8 mouse cellular contexts compared by ENCODE assay signal in the genomic region with DNA sequence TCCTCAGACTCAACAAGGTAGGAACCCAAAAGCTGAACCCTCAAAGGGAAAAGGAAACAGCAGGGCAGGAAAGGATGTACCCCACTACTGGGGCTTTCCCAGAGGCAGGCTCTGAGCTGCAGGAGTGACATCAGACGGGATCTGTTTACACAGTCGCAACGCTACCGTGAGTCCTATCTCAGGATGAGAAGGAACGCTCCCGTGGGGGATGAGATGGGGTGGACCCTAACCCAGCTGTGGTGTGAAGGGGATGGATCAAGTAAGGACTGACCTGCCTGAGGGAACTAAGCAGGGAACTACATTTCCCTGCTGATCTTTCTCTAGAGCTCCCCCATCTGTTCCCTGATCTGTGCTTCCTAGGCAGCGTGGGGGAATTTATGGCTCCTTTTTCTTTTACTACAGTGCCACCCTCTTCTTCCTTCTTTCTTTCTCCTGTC. TPM values are rescaled to one million over a fixed set of nuclear protein-coding genes. Genes with fewer than 3 reads are reported as not detected.
A peak's percentile ranks its signal among the peaks of the same experiment; 100 is the strongest.
DNase-seq lines count a peak whose midpoint lies in the region; ATAC-seq and TF ChIP-seq lines count a peak whose summit lies in the region.

A gene (plus strand): TSS at position 101 of the 437 bp plus-strand sequence.

- no peak for DNase-seq in testis, postnatal 14 days (ENCODE audit: low spot score)
- DNase-seq in embryonic facial prominence, embryonic 10.5 days (ENCODE audit: low spot score), result peak; percentile 26
- DNase-seq in heart, embryonic 10.5 days (ENCODE audit: low spot score), result no peak
- no peak for DNase-seq in liver, embryonic 11.5 days (ENCODE audit: low spot score)
- DNase-seq in cerebellum, adult 8-10 months, result no peak

- H3K9me3 ChIP-seq in embryonic facial prominence, embryonic 10.5 days, result no peaks in the 10 kb centered on the region
- no peaks in the 10 kb centered on the region for H3K9me3 ChIP-seq in heart, embryonic 10.5 days
- no peaks in the 10 kb centered on the region for H3K9me3 ChIP-seq in kidney, embryonic 14.5 days (ENCODE audit: control insufficient read depth, low read length)
- no peaks in the 10 kb centered on the region for H3K9me3 ChIP-seq in liver, embryonic 11.5 days (ENCODE audit: control insufficient read depth, low read length)

- H3K36me3 ChIP-seq in testis, adult 2 months (ENCODE audit: control insufficient read depth, insufficient read depth, low read length), result no peaks in the 10 kb centered on the region
- H3K36me3 ChIP-seq in embryonic facial prominence, embryonic 10.5 days (replicated peaks), result no peaks in the 10 kb centered on the region
- H3K36me3 ChIP-seq in heart, embryonic 10.5 days, result no peaks in the 10 kb centered on the region
- H3K36me3 ChIP-seq in kidney, embryonic 14.5 days (ENCODE audit: control insufficient read depth, insufficient read depth, low read length), result no peaks in the 10 kb centered on the region
- H3K36me3 ChIP-seq in liver, embryonic 11.5 days (ENCODE audit: control insufficient read depth, insufficient read depth, low read length), result no peaks in the 10 kb centered on the region

- TF ChIP-seq CTCF in testis, adult 2 months (IDR thresholded peaks at IDR 0.05; ENCODE audit: control insufficient read depth, insufficient read depth, insufficient replicate concordance, low read depth, low read length), result no peak

- H3K27ac ChIP-seq in testis, adult 2 months (ENCODE audit: control insufficient read depth, insufficient read depth, low read depth, low read length), result no peak within 1 kb of the TSS
- peak within 1 kb of the TSS; percentile 65 for H3K27ac ChIP-seq in embryonic facial prominence, embryonic 10.5 days (replicated peaks)
- H3K27ac ChIP-seq in heart, embryonic 10.5 days, result peak within 1 kb of the TSS; percentile 75
- peak within 1 kb of the TSS; percentile 73 for H3K27ac ChIP-seq in kidney, embryonic 14.5 days (ENCODE audit: low read depth, low read length)
- peak within 1 kb of the TSS; percentile 59 for H3K27ac ChIP-seq in liver, embryonic 11.5 days (ENCODE audit: low read depth, low read length)

- no peaks in the 10 kb centered on the region for H3K27me3 ChIP-seq in testis, adult 2 months (ENCODE audit: control insufficient read depth, insufficient read depth, low read length)
- H3K27me3 ChIP-seq in embryonic facial prominence, embryonic 10.5 days (replicated peaks; ENCODE audit: low read depth, poor library complexity, severe bottlenecking), result no peaks in the 10 kb centered on the region
- no peaks in the 10 kb centered on the region for H3K27me3 ChIP-seq in heart, embryonic 10.5 days (ENCODE audit: insufficient read depth, poor library complexity, severe bottlenecking)
- no peaks in the 10 kb centered on the region for H3K27me3 ChIP-seq in kidney, embryonic 14.5 days (ENCODE audit: control insufficient read depth, insufficient read depth, low read length)
- H3K27me3 ChIP-seq in liver, embryonic 11.5 days (replicated peaks; ENCODE audit: control insufficient read depth, insufficient read depth, low read length), result no peaks in the 10 kb centered on the region; the same call in 1 of the 2 replicates

- TF ChIP-seq POLR2A in testis, adult 2 months (IDR thresholded peaks at IDR 0.05; ENCODE audit: control insufficient read depth, low read depth, low read length), result no peak

- 2% methylated on average over 7 of the region's 7 CpGs for WGBS in embryonic facial prominence, embryonic 10.5 days
- under 1% methylated on average over 7 of the region's 7 CpGs for WGBS in heart, embryonic 10.5 days
- WGBS in kidney, embryonic 14.5 days, result 2% methylated on average over 7 of the region's 7 CpGs
- 4% methylated on average over 7 of the region's 7 CpGs for WGBS in liver, embryonic 11.5 days

- peak; percentile 3; the same call in 1 of the 2 replicates for ATAC-seq in kidney, embryonic 14.5 days (ENCODE audit: low FRiP score, low TSS enrichment)
- ATAC-seq in liver, embryonic 11.5 days (replicated peaks; ENCODE audit: low FRiP score), result no peak
- no peak for ATAC-seq in neutrophil, adult 5-6 weeks (ENCODE audit: extremely low read depth, insufficient number of reproducible peaks, low FRiP score, poor library complexity, severe bottlenecking)

- H3K4me1 ChIP-seq in testis, adult 2 months (ENCODE audit: control insufficient read depth, insufficient read depth, low read length), result peaks cover 6% of the 10 kb centered on the region
- peaks cover 37% of the 10 kb centered on the region for H3K4me1 ChIP-seq in embryonic facial prominence, embryonic 10.5 days
- peaks cover 48% of the 10 kb centered on the region for H3K4me1 ChIP-seq in heart, embryonic 10.5 days
- peaks cover 31% of the 10 kb centered on the region for H3K4me1 ChIP-seq in kidney, embryonic 14.5 days (ENCODE audit: control insufficient read depth, insufficient read depth, low read length)
- H3K4me1 ChIP-seq in liver, embryonic 11.5 days (replicated peaks; ENCODE audit: control insufficient read depth, insufficient read depth, low read length), result peaks cover 11% of the 10 kb centered on the region; the same call in 1 of the 2 replicates

- H3K4me2 ChIP-seq in kidney, embryonic 14.5 days (replicated peaks; ENCODE audit: low read depth, low read length), result peak within 1 kb of the TSS; percentile 30
- peak within 1 kb of the TSS; percentile 32 for H3K4me2 ChIP-seq in liver, embryonic 11.5 days

- no peak within 1 kb of the TSS for H3K4me3 ChIP-seq in testis, adult 2 months (ENCODE audit: control insufficient read depth, low read depth, low read length)
- H3K4me3 ChIP-seq in embryonic facial prominence, embryonic 10.5 days, result peak within 1 kb of the TSS; percentile 33; the same call in 1 of the 2 replicates
- peak within 1 kb of the TSS; percentile 34; the same call in 1 of the 2 replicates for H3K4me3 ChIP-seq in heart, embryonic 10.5 days
- peak within 1 kb of the TSS; percentile 11; the same call in 1 of the 2 replicates for H3K4me3 ChIP-seq in kidney, embryonic 14.5 days (ENCODE audit: low read length)
- H3K4me3 ChIP-seq in liver, embryonic 11.5 days (ENCODE audit: low read depth, low read length), result no peak within 1 kb of the TSS

- H3K9ac ChIP-seq in kidney, embryonic 14.5 days (ENCODE audit: low read depth, low read length), result peak within 1 kb of the TSS; percentile 48; the same call in 1 of the 2 replicates
- no peak within 1 kb of the TSS for H3K9ac ChIP-seq in liver, embryonic 11.5 days (ENCODE audit: low read depth, low read length)

RNA-seq across cellular contexts. Expression of the gene that starts here (rescaled TPM):
- polyA plus RNA-seq in testis, adult 2 months (2012; rRNA removed), result 26.1 and 26.4 TPM in 2 replicates
- 52.5 and 53.1 TPM in 2 replicates for polyA plus RNA-seq in embryonic facial prominence, embryonic 10.5 days (2016; fragmentation: Nextera tagmentation; extraction: Ambion mirVana)
- polyA plus RNA-seq in heart, embryonic 10.5 days (2016; fragmentation: Nextera tagmentation; extraction: Ambion mirVana), result 41.2 and 52.5 TPM in 2 replicates
- 66.8 and 69.4 TPM in 2 replicates for polyA plus RNA-seq in kidney, embryonic 14.5 days (2014; fragmentation: Nextera tagmentation; extraction: Ambion mirVana)
- 49.1 and 52.8 TPM in 2 replicates for polyA plus RNA-seq in liver, embryonic 11.5 days (2014; fragmentation: Nextera tagmentation; extraction: Ambion mirVana)
- total RNA-seq in neutrophil, adult 5-6 weeks (2017), result 26.4 and 33.5 TPM in 2 replicates

Comparison
In these comparisons a context has a peak if more than half of its experiments do, and no peak if none do; other contexts are left out.
1. H3K4me3 ChIP-seq: peak in embryonic facial prominence, embryonic 10.5 days (single experiment), heart, embryonic 10.5 days (single experiment) and kidney, embryonic 14.5 days (single experiment); none in testis, adult 2 months (single experiment) and liver, embryonic 11.5 days (single experiment).